Mouse (Mus musculus) megakaryocyte progenitor cell, adult 5-6 weeks (primary cell): ENCODE measurements around the gene Tubb3. TPM values are rescaled to one million over a fixed set of nuclear protein-coding genes. Genes with fewer than 3 reads are reported as not detected.
"Not testable (repeated sequence)": the region's sequence is repeated elsewhere in the genome, so short reads cannot be mapped to it uniquely, and the experiment has no call there.

Experiments used
- ATAC-seq: replicated peaks from 2 replicates; pipeline ENCODE4 v1.8.0; 2016; ENCODE audit warnings: mild to moderate bottlenecking, moderate TSS enrichment, inconsistent platforms; ENCODE audit not compliant: poor library complexity
- total RNA-seq, 2 experiments: library from RNA; stranded (forward) in 1 of 2; stranded (reverse) in 1 of 2; fragments of 157-497, 149-512 nt in 1 of 2; fragments of 200-1000 nt in 1 of 2; gene quantifications; 2 replicates each; pipeline versions ENCODE4 v1.2.3 to v1.2.4; 2015 to 2017

Tubb3 gene
- total RNA-seq, 2 experiments from 2014 or later, result 0.15 TPM; not detected in 1

DNA sequence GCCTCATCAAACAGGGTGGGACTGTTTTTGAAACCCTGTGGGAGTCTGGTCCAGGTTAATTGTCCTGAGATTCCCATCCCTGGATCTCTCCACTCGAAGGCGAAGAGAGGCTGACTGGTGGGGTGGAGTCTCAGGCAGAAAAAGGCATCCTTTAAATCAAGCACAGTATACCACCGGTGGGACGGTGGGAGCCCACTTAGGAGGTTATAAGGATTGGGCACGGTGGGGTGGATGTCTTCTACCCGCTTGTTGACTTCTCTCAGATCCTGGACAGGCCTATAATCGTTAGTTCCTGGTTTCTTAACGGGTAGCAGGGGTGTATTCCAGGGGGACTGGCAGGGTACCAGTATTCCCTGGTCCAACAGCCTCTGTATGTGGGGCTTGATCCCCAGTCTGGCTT lies 19.7 kb downstream of the Tubb3 start:
- ATAC-seq, result not testable (repeated sequence)

DNA sequence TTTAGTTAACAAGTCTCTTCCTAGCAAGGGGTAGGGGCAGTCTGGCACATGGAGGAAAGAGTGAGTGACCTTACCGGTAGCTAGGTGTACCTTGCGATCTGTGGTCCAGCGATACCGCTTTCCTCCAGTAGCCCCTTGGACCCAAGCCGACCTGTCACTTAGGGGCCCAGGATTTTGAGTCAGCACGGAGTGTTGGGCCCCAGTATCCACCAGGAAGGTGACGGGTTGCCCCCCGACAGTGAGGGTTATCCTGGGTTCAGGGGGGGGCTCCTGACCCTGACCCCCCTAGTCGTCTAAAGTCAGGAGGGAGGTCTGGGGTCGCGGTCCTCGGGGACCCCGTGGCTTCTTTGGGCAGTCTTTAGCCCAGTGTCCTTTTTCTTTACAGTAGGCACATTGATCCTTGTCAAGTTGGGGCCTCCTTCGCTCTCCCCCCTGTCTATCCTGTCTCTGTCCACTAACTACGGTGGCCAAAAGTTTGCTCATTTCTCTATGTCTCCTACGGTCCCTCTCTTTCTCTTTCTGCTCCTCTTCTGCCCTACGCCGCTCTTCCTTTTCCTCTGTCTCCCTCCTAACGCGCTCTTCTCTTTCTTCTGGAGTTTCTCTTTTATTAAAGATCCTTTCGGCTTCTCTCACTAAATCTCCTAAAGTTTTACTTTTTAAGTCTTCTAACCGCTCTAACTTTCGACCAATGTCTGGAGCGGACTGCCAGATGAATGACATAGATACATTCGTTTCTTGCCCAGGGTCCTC lies 20.6 kb downstream of the Tubb3 start:
- no peak for ATAC-seq

DNA sequence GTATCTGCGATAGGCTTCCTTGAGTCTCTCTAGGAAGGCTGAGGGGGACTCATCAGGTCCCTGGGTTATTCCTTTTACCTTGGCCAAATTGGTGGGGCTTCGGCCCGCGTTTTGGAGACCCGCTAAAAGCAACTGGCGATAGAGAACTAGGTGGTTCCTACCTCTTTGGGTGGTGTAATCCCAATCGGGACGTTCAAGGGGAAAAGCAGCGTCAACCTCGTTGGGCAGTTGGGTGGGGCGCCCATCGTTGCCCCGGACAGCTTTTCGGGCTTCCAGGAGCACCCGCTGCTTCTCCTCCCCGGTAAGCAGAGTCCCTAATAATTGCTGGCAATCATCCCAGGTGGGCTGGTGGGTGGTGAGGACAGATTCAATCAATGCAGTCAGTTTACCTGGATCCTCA lies 21.2 kb downstream of the Tubb3 start:
- no peak for ATAC-seq

DNA sequence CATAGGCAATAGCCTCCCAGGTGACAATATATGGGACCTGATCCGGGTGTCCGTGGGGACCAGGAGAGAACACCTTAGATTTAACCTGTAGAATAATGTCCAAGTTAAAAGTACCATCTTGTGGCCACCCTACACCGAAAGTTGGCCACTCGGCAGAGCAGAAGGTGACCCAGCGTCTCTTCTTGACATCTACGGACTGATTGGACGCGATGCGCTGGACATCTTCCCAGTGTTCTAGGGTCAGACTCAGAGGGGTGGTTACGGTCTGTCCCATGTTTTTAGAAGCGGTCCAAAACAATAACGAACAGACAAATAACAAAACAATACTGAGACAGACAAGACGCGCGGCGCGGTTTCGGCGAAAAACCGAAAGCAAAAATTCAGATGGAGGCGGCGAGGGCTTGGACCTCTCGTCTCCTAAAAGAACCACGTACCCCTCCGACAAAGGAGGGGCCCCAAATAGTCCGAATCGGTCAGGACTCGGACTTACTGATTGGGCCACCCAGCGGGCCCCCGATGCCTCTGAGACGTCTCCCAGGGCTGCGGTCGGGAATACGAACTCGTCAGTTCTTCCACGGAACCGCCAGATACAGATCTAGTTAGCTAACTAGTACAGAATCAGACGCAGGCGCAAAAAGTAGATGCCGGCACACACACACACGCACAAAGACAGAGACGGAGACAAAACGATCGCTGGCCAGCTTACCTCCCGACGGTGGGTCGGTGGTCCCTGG lies 22.2 kb downstream of the Tubb3 start:
- not testable (repeated sequence) for ATAC-seq

DNA sequence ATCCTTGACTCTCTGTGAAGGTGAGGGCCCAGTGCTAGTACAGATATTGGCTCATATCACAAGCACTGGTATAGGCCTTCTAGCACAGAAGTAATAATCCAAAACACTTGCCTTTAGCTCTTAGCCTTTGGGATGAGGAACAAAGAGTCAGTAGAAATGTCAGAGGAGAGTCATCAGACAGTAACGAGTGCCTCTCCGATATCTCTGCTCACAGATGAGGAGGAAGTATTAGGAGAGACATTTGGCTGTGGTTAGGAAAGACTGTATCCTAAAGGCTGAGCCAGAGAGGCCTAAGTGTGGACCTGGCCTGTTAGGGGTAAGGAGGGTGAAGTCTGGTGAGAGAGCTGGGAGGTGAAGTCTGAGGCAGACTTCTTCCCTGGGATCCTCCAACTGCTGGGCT lies 30.6 kb downstream of the Tubb3 start:
- ATAC-seq, result no peak

DNA sequence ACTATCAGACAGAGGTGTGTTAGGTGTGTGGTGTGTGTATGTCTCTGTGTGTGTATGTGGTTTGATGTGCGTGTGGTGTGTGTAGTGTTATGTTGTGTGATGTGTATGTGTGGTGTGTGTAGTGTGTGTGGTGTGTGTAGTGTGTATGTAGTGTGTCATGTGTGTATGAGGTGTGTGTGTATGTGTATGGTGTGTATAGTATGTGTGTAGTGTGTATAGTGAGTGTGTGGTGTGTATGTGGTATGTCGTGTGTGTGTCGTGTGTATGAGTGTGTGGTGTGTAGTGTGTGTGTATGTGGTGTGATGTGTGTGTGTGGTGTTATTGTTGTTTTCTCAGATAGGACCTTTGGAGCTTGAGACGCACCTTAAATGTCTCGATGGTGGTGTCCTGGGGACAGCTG lies 31.1 kb downstream of the Tubb3 start:
- ATAC-seq, result no peak

DNA sequence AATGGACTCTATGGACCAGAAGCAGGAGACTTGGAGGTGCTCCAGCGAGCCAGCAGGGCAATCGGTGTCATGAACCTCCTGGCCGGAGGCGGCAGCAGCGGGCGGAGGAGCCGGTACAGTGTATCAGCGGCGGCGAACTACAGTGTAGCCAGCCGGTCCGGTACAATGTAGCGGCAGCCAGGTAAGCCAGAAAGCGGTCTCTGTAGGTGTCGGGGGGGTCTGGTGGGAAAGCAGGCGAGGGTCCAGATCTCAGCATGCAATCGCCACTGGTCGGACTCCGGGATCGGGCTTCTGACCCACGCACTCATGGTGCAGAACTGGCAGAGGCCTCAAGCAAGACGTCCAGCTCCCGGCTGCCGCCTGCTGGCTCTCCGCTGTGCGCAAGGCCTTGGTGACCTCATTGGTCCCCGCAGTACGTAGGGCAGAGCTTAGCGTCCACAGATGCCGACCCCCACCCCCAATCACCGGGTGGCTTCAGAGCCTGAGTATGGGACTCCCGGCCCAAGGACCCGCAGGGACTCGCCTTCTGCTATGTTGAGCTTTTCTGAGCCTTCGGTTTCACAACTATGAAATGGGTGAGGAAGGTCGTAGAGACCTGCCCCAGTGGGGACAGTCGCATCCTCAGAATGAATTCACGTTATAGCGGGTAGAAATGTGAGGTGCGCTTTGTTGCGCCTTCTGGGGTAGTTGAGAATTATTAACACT lies 31.8 kb downstream of the Tubb3 start:
- ATAC-seq, result peak; percentile 91

DNA sequence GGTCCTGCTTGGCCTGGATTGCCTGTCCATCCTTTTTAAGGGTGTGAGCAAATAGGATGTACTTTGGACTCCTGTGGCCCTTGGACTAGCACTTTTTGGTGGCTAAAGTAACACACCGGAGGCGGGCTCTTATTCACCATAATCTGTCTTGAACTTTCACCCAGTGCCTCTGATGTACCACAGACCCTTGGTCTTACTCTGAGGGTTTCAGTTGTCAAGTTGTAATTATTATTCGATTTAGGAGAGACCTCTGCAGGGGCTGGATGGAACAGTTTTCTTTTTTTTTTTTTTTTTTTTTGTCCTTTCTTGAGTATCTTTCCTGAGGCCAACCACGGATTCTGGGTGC lies 32.3 kb downstream of the Tubb3 start:
- ATAC-seq, result peak; percentile 4

DNA sequence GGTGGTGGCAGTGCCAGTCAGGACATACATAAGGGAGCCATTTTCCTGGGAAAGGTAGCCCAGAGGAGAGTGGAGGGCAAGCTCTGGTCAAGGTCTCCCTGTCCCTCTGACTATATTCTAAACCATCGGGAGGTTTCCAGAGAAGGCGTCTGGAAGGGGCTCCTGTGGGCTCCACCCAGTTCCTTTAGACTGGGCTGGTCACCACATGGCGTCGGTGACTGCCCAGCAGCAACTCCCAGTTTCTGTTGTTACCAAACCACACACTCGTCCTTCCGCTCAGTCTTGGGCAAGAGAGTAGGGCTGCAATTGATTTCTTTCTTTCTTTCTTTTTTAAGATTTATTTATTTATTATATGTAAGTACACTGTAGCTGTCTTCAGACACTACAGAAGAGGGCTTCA lies 32.9 kb downstream of the Tubb3 start:
- peak; percentile 50 for ATAC-seq

DNA sequence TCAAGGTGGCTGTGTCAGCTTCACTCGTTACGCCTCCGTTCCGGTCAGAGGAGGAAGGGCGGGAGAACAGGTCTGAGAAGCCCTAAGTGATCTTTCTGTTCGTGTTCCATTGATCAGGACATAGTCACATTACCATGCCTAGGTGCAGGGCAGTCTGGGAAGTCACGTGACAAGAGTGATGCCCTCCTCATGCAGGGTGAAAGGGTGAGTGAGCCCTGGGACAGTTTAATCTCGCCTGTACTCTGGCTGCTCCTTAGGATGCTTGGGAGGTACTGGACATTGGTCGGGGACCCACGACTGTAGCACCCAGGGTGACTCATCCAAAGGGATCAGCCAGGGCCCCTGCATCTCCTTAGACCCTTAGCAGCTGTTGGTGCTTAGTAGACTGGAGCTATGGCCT lies 34.8 kb downstream of the Tubb3 start:
- ATAC-seq, result no peak

DNA sequence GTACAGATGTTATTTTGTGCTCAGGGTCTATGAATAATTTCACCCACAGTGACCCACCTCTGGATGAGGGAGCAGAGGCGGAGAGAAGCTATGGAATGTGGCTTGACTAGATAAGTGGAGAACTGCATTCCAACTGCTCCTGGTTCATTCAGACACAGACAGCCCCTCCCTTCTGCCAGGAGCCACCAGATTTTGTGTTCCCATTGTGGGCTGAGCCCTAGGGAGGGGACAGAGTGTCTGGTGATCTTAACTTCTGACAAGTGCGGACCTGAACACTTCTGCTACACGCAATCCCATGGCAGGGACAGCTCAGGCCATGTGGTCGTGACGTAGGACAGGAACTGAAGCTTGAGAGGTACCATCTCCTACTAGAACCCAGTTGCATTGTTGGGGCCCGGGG lies 35.6 kb downstream of the Tubb3 start:
- ATAC-seq, result no peak

DNA sequence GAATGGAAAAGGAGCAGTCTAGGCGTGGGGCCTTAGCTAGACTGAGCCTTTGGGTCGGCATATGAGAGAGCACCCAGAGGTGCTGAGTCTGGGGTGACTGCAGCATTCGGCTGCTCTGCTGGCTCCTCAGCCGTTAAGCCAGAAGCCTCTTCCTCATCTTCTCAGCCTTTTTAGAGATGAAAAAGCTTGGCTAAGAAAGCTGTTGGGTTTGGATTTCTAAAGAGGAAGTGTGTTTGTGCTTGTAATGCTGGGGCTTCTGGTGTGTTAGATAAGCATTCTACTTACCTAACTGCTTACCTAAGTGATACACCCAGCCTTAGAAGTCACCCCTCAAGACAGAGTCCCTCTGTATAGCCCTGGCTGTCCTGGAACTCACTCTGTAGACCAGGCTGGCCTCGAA lies 39.6 kb downstream of the Tubb3 start:
- peak; percentile 64 for ATAC-seq

DNA sequence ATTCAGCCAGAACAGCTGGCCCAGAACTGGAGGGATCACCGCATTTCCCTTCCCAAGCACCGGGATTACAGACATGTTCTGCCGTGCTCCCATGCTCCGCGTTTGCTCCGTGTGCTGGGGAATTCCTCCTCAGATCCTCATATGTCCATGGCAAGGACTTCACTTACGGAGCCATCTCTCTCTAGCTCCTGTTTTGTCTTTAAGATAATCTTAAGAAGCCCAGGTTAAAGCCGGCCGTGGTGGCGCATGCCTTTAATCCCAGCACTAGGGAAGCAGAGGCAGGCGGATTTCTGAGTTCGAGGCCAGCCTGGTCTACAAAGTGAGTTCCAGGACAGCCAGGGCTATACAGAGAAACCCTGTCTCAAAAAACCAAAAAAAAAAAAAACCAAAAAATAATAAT lies 40.5 kb downstream of the Tubb3 start:
- ATAC-seq, result not testable (repeated sequence)

DNA sequence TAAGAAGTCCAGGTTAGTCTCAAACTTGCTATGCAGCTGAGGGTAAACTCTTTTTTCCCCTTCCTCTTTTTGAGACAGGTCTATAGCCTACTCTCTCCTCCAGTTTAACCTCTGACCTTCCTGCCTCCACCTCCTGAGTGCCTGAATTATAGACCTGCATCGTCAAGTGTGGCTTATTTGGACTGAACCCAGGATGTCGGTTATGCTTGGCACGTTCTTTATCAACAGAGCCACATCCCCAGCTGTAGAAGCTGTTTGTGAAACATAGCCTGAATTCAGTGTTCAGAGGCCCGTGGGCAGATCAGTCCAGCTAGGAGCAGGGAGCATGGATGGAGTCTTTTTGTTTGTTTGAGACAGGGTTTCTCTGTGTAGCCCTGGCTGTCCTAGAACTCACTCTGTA lies 40.9 kb downstream of the Tubb3 start:
- ATAC-seq, result peak; percentile 63

DNA sequence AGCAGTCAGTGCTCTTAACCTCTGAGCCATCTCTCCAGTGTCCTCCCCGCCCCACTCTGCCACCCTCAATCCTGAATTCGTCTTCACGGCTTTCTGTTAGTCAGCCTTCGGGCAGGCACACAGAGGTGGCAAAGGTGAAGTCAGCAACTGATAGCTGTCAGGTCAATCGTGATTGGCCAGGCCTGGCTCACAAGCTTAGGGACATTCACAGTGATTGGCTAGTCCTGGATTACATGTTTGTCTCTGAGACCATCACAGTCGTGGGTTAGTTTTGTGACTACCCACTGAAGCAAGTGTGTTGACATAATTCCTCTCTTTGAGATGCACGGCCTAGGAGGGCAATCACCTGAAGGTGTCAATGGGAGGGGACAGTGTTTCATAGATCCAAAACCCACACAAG lies 42.1 kb downstream of the Tubb3 start:
- peak; percentile 17; the same call in 1 of the 2 replicates for ATAC-seq

DNA sequence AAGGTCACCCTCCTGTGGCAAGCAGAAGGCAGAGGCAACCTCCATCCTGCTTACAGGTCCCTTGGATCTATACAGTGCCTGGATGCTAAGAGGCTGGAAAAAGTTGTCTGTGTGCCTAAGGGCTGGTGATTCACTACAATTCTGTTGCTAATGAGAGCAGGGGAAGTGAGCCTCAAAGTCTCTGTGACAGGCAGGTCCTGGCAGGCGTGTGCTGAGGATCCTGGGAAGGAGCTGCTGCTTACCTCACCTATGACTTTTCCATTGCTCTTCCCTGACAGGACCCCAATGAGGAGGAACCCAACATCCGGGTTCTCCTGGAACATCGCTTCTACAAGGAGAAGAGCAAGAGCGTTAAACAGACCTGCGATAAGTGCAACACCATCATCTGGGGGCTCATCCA lies 42.7 kb downstream of the Tubb3 start:
- ATAC-seq, result no peak

DNA sequence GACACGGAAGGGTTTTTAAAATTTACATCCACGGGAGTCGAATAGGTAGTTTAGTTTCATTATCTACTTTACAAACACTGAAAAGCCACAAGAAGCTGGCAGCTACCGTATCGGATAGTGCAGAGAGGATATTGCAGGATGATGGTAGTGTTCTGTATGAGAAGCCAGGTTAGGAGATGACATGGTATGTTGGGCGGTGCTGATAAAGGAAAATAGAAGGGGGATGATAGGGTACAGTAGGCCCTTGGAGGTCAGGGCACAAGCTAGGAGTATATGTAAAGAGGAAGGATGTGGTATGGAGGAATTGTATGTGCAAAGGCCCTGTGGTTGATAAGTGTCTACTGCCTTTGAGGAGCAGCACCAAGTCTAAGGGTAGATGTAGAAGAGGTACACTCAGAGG lies 43.3 kb downstream of the Tubb3 start:
- peak; percentile 63 for ATAC-seq

DNA sequence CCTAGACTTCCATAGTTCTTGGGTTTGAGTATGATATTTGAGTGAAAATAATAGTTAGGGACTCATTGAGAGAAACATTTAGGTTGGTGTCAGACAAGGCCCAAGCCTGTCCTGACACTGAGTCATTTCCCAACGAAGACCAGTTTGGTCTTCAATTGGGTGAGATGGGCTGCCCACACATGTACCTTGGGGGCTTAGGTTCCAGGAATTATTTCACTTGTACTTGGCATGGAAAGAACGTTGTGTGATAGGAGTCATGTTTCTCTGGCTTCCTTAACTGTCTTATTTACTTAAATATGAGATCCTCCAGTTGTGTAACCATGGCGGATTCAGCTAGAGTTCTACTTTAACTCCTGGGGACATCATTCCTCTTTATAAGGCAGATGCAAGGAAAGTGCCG lies 52.4 kb downstream of the Tubb3 start:
- ATAC-seq, result no peak

DNA sequence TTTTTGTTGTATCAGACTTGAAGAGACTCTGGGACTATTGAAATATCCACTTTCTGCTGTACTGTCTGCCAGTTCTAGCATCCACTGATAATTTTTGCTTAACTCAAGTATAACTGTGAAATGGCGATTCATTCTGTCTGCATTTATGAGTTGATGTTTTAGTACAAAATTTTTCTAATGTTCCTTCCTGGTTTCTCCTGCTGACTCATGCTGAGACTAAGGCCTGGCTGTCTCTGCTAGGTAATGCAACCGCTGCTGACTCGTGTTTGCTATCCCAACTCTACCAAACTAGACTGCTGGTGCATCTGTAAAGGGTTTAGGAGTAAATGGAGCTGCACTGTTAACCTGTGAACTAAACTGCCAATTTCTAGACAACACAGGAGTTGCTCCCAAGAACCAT lies 56.3 kb downstream of the Tubb3 start:
- ATAC-seq, result 0 out of 2 replicates have a peak, but pooled peaks have one; percentile 14
